Mouse (Mus musculus) embryonic facial prominence, embryonic 10.5 days (tissue): ENCODE measurements around the gene Grrp1. TPM values are rescaled to one million over a fixed set of nuclear protein-coding genes. Genes with fewer than 3 reads are reported as not detected.

Experiments
- DNase-seq: peaks from one replicate; pipeline ENCODE4 v3.0.0-alpha.2; 2017; ENCODE audit warnings: low spot score
- H3K27ac ChIP-seq: fragments of 300-500 bp; sonication (generic); replicated peaks from 2 replicates; pipeline ENCODE4 v1.5.1; 2016; ENCODE audit warnings: mild to moderate bottlenecking
- H3K27me3 ChIP-seq: fragments of 300-500 bp; sonication (generic); replicated peaks from 2 replicates; pipeline ENCODE4 v1.6.1; 2016; ENCODE audit warnings: low read depth, mild to moderate bottlenecking; ENCODE audit not compliant: poor library complexity, severe bottlenecking
- H3K36me3 ChIP-seq: fragments of 300-500 bp; sonication (generic); replicated peaks from 2 replicates; pipeline ENCODE4 v1.6.1; 2016; ENCODE audit warnings: mild to moderate bottlenecking, moderate library complexity
- H3K4me1 ChIP-seq: fragments of 300-500 bp; sonication (generic); 2 replicates; pipeline ENCODE4 v1.6.1; 2016
- H3K4me3 ChIP-seq: fragments of 300-500 bp; sonication (generic); 2 replicates; pipeline ENCODE4 v1.5.1; 2016; ENCODE audit warnings: mild to moderate bottlenecking, moderate library complexity
- H3K9me3 ChIP-seq: fragments of 300-500 bp; sonication (generic); 2 replicates; pipeline ENCODE4 v1.6.1; 2016; ENCODE audit warnings: mild to moderate bottlenecking
- WGBS: fragments of 180-500 bp; shearing (Covaris S2); methylation state at CpG from one replicate; pipeline ENCODE4 v1.1.7; 2016; 5-methylcytosine and 5-hydroxymethylcytosine counted together
- polyA plus RNA-seq: library from polyadenylated mRNA; unstranded; fragments of >200 nt; fragmentation: Nextera tagmentation; extraction: Ambion mirVana; gene quantifications from 2 replicates; pipeline ENCODE4 v1.2.1, GENCODE M21; 2016

Gene Grrp1
- polyA plus RNA-seq, 1 experiment from 2014 or later = 7.9 TPM

GRCm38 (mm10) chr4:134249651-134250050 is 4.3 kb downstream of the Grrp1 start:
- Histone ChIP-seq H3K9me3 (no peaks in the 10 kb centered on the region), H3K27me3 (peaks cover 86% of the 10 kb centered on the region), H3K36me3 (no peaks in the 10 kb centered on the region), H3K4me1 (peaks cover 82% of the 10 kb centered on the region), H3K4me3 (peak overlapping the region; percentile 63), H3K27ac (peak overlapping the region; percentile 65)
- under 1% methylated on average over 30 of the region's 30 CpGs for WGBS
- peak; percentile 89 for DNase-seq

- Histone ChIP-seq H3K4me3 (peak within 1 kb of the TSS; percentile 76), H3K9me3 (no peaks in the 10 kb centered on the region), H3K36me3 (peaks cover 15% of the 10 kb centered on the region), H3K27me3 (peaks cover 58% of the 10 kb centered on the region), H3K27ac (peak within 1 kb of the TSS; percentile 79), H3K4me1 (peaks cover 66% of the 10 kb centered on the region)
- WGBS = 77% methylated on average over 7 of the region's 7 CpGs
- no peak for DNase-seq
These were observed 7.1 kb downstream of the Grrp1 start, which contains the start of gene Gm30191 for GRCm38 (mm10) chr4:134246719-134247258. Gene Gm30191, plus strand, starts transcription at chr4:134246935.

GRCm38 (mm10) chr4:134246256-134246655 is 7.7 kb downstream of the Grrp1 start:
- DNase-seq = no peak
- 39% methylated on average over 4 of the region's 4 CpGs for WGBS
- Histone ChIP-seq H3K36me3 (peaks cover 15% of the 10 kb centered on the region), H3K27ac (peak overlapping the region; percentile 79; the same call in 1 of the 2 replicates), H3K4me1 (peaks cover 61% of the 10 kb centered on the region), H3K9me3 (no peaks in the 10 kb centered on the region), H3K27me3 (peaks cover 52% of the 10 kb centered on the region), H3K4me3 (peak overlapping the region; percentile 76; the same call in 1 of the 2 replicates)

- under 1% methylated on average over 60 of the region's 60 CpGs for WGBS
- peaks cover 43% of the 10 kb centered on the region for H3K27me3 ChIP-seq
- peak within 1 kb of the TSS; percentile 79 for H3K27ac ChIP-seq
- peaks cover 51% of the 10 kb centered on the region for H3K4me1 ChIP-seq
- peak; percentile 96 for DNase-seq
- H3K36me3 ChIP-seq = peaks cover 15% of the 10 kb centered on the region
- no peaks in the 10 kb centered on the region for H3K9me3 ChIP-seq
- peak within 1 kb of the TSS; percentile 76 for H3K4me3 ChIP-seq
These were observed 8.6 kb downstream of the Grrp1 start, which contains the start of gene Zfp593 for GRCm38 (mm10) chr4:134245148-134245843. Gene Zfp593, minus strand, starts transcription at chr4:134245592.

- peaks cover 40% of the 10 kb centered on the region for H3K4me1 ChIP-seq
- peaks cover 30% of the 10 kb centered on the region for H3K27me3 ChIP-seq
- H3K36me3 ChIP-seq = peaks cover 15% of the 10 kb centered on the region
- no peaks in the 10 kb centered on the region for H3K9me3 ChIP-seq
- WGBS = 85% methylated on average over 17 of the region's 17 CpGs
- peak within 1 kb of the TSS; percentile 76 for H3K4me3 ChIP-seq
- no peak for DNase-seq
- no peak within 1 kb of the TSS for H3K27ac ChIP-seq
These were observed 10.2 kb downstream of the Grrp1 start, which contains the start of gene E130218I03Rik for GRCm38 (mm10) chr4:134243516-134244250. Gene E130218I03Rik, plus strand, starts transcription at chr4:134243662.

GRCm38 (mm10) chr4:134238686-134239085 is 15.2 kb downstream of the Grrp1 start:
- Histone ChIP-seq H3K27ac (no peak overlapping the region), H3K36me3 (peaks cover 11% of the 10 kb centered on the region), H3K27me3 (peaks cover 36% of the 10 kb centered on the region), H3K4me3 (peak overlapping the region; percentile 49), H3K4me1 (peaks cover 18% of the 10 kb centered on the region), H3K9me3 (no peaks in the 10 kb centered on the region)
- no peak for DNase-seq
- 14% methylated on average over 10 of the region's 10 CpGs for WGBS

GRCm38 (mm10) chr4:134238279-134238651 is 15.6 kb downstream of the Grrp1 start, which contains the start of gene Cnksr1:
Gene Cnksr1, minus strand, starts transcription at chr4:134238399.
- 4% methylated on average over 18 of the region's 18 CpGs for WGBS
- peak; percentile 63 for DNase-seq
- H3K27ac ChIP-seq = no peak within 1 kb of the TSS

GRCm38 (mm10) chr4:134237582-134238278 is 16.2 kb downstream of the Grrp1 start:
- Histone ChIP-seq H3K4me1 (peaks cover 14% of the 10 kb centered on the region), H3K9me3 (no peaks in the 10 kb centered on the region), H3K27ac (no peak overlapping the region), H3K27me3 (peaks cover 36% of the 10 kb centered on the region), H3K36me3 (0 out of 2 replicates have a peak, but pooled peaks cover 2% of the 10 kb centered on the region), H3K4me3 (peak overlapping the region; percentile 49)
- 20% methylated on average over 19 of the region's 19 CpGs for WGBS
- DNase-seq = no peak

More at GRCm38 (mm10) chr4:134238279-134238651, 15.6 kb downstream of the Grrp1 start, which contains the start of gene Cnksr1:
- Histone ChIP-seq H3K4me3 (peak within 1 kb of the TSS; percentile 49), H3K4me1 (peaks cover 14% of the 10 kb centered on the region), H3K36me3 (peaks cover 7% of the 10 kb centered on the region), H3K9me3 (no peaks in the 10 kb centered on the region), H3K27me3 (peaks cover 36% of the 10 kb centered on the region)

- WGBS = 82% methylated on average over 5 of the region's 5 CpGs
- Histone ChIP-seq H3K36me3 (no peaks in the 10 kb centered on the region), H3K27me3 (peaks cover 36% of the 10 kb centered on the region), H3K4me1 (peaks cover 22% of the 10 kb centered on the region), H3K27ac (no peak overlapping the region), H3K9me3 (no peaks in the 10 kb centered on the region), H3K4me3 (no peak overlapping the region)
- no peak for DNase-seq
These were observed 19.0 kb downstream of the Grrp1 start for GRCm38 (mm10) chr4:134234876-134235275.

- Histone ChIP-seq H3K36me3 (no peaks in the 10 kb centered on the region), H3K4me1 (peaks cover 21% of the 10 kb centered on the region), H3K27me3 (0 out of 2 replicates have a peak, but pooled peaks cover 2% of the 10 kb centered on the region), H3K9me3 (no peaks in the 10 kb centered on the region), H3K27ac (no peak overlapping the region), H3K4me3 (no peak overlapping the region)
- no peak for DNase-seq
- 43% methylated on average over 8 of the region's 8 CpGs for WGBS
These were observed 23.5 kb downstream of the Grrp1 start for GRCm38 (mm10) chr4:134230431-134230830.

- Histone ChIP-seq H3K36me3 (no peaks in the 10 kb centered on the region), H3K9me3 (no peaks in the 10 kb centered on the region), H3K27me3 (no peaks in the 10 kb centered on the region), H3K4me1 (peaks cover 23% of the 10 kb centered on the region), H3K4me3 (no peak within 1 kb of the TSS), H3K27ac (no peak within 1 kb of the TSS)
- no peak for DNase-seq
- 70% methylated on average over 8 of the region's 8 CpGs for WGBS
These were observed 26.7 kb downstream of the Grrp1 start, which contains the start of gene Catsper4 for GRCm38 (mm10) chr4:134227194-134227593. Gene Catsper4, minus strand, starts transcription at chr4:134227383.
